Mouse (Mus musculus): ENCODE data around the gene Rab6b.
"Not testable (repeated sequence)": the region's sequence is repeated elsewhere in the genome, so short reads cannot be mapped to it uniquely, and the experiment has no call there.

The Rab6b gene

GRCm38 (mm10) chr9:103143881-103144280 is 32.3 kb downstream of the Rab6b start:
- ATAC-seq (ENCODE audit: low TSS enrichment): no peak

GRCm38 (mm10) chr9:103145351-103145750 is 33.8 kb downstream of the Rab6b start:
- no peak for ATAC-seq (ENCODE audit: low TSS enrichment)

- ATAC-seq (ENCODE audit: low TSS enrichment): no peak
Measured at GRCm38 (mm10) chr9:103146257-103146656, 34.7 kb downstream of the Rab6b start.

- peak; percentile 67 for ATAC-seq (ENCODE audit: low TSS enrichment)
Measured at GRCm38 (mm10) chr9:103146703-103147102, 35.1 kb downstream of the Rab6b start.

- ATAC-seq (ENCODE audit: low TSS enrichment): no peak
Measured at GRCm38 (mm10) chr9:103147103-103147502, 35.5 kb downstream of the Rab6b start.

GRCm38 (mm10) chr9:103149074-103149799 is 37.6 kb downstream of the Rab6b start:
- ATAC-seq (ENCODE audit: low TSS enrichment): peak; percentile 21; the same call in 1 of the 2 replicates

- no peak for ATAC-seq (ENCODE audit: low TSS enrichment)
Measured at GRCm38 (mm10) chr9:103153286-103153685, 41.7 kb downstream of the Rab6b start.

GRCm38 (mm10) chr9:103154568-103154967 is 43.0 kb downstream of the Rab6b start:
- ATAC-seq (ENCODE audit: low TSS enrichment): no peak

GRCm38 (mm10) chr9:103155158-103155557 is 43.6 kb downstream of the Rab6b start:
- not testable (repeated sequence) for ATAC-seq (ENCODE audit: low TSS enrichment)

GRCm38 (mm10) chr9:103163806-103164205 is 52.2 kb downstream of the Rab6b start:
- no peak for ATAC-seq (ENCODE audit: low TSS enrichment)

- ATAC-seq (ENCODE audit: low TSS enrichment): no peak
Measured at GRCm38 (mm10) chr9:103168046-103168445, 56.5 kb downstream of the Rab6b start.

- ATAC-seq (ENCODE audit: low TSS enrichment): peak; percentile 78
Measured at GRCm38 (mm10) chr9:103168771-103169170, 57.2 kb downstream of the Rab6b start.

GRCm38 (mm10) chr9:103174771-103175519 is 63.4 kb downstream of the Rab6b start:
- 0 out of 2 replicates have a peak, but pooled peaks have one; percentile 49 for ATAC-seq (ENCODE audit: low TSS enrichment)

GRCm38 (mm10) chr9:103175692-103176091 is 64.1 kb downstream of the Rab6b start:
- no peak for ATAC-seq (ENCODE audit: low TSS enrichment)

- ATAC-seq (ENCODE audit: low TSS enrichment): peak; percentile 25; the same call in 1 of the 2 replicates
Measured at GRCm38 (mm10) chr9:103180303-103180702, 68.7 kb downstream of the Rab6b start.

GRCm38 (mm10) chr9:103180807-103181565 is 69.4 kb downstream of the Rab6b start:
- ATAC-seq (ENCODE audit: low TSS enrichment): peak; percentile 47

GRCm38 (mm10) chr9:103181886-103182285 is 70.3 kb downstream of the Rab6b start:
- ATAC-seq (ENCODE audit: low TSS enrichment): no peak

GRCm38 (mm10) chr9:103184855-103185254 is 73.3 kb downstream of the Rab6b start:
- ATAC-seq (ENCODE audit: low TSS enrichment): no peak

- peak; percentile 35 for ATAC-seq (ENCODE audit: low TSS enrichment)
Measured at GRCm38 (mm10) chr9:103185946-103186345, 74.4 kb downstream of the Rab6b start.

- ATAC-seq (ENCODE audit: low TSS enrichment): no peak
Measured at GRCm38 (mm10) chr9:103186747-103187146, 75.2 kb downstream of the Rab6b start.

- no peak for ATAC-seq (ENCODE audit: low TSS enrichment)
Measured at GRCm38 (mm10) chr9:103188416-103188815, 76.8 kb downstream of the Rab6b start.

GRCm38 (mm10) chr9:103201561-103202260 is 90.1 kb downstream of the Rab6b start, which contains the start of gene Srprb:
Gene Srprb, minus strand, starts transcription at chr9:103202137.
- peak; percentile 100 for ATAC-seq (ENCODE audit: low TSS enrichment)
